Mouse (Mus musculus) embryonic fibroblast, embryonic 13.5 days (primary cell): ENCODE data around the gene Rufy3. TPM values are rescaled to one million over a fixed set of nuclear protein-coding genes. Genes with fewer than 3 reads are reported as not detected.
A peak's percentile ranks its signal among the peaks of the same experiment; 100 is the strongest.

ENCODE experiments used
- H3K27ac ChIP-seq: 2 replicates; pipeline ENCODE4 v1.5.1; 2012; ENCODE audit warnings: low read length, control low read depth, inconsistent platforms; ENCODE audit not compliant: insufficient read depth
- H3K4me1 ChIP-seq: 2 replicates; pipeline ENCODE4 v1.6.1; 2011; ENCODE audit warnings: low read length; ENCODE audit not compliant: control insufficient read depth, insufficient read depth
- H3K4me3 ChIP-seq: 2 replicates; pipeline ENCODE4 v1.5.1; 2011; ENCODE audit warnings: mild to moderate bottlenecking, control low read depth, low read length; ENCODE audit not compliant: insufficient read depth
- CTCF ChIP-seq: IDR thresholded peaks from 2 replicates; pipeline ENCODE4 v1.5.1; 2011; ENCODE audit warnings: mild to moderate bottlenecking, control low read depth, low read length, moderate library complexity, borderline replicate concordance; ENCODE audit not compliant: insufficient read depth
- POLR2A ChIP-seq: IDR thresholded peaks from 2 replicates; pipeline ENCODE4 v1.6.1; 2011; ENCODE audit warnings: low read depth, mild to moderate bottlenecking, control low read depth, low read length, moderate library complexity
- polyA plus RNA-seq: library from polyadenylated mRNA; stranded (reverse); fragments of >200 nt; gene quantifications from 2 replicates; pipeline ENCODE4 v1.2.4, GENCODE M21; 2011; ENCODE audit warnings: low read depth; ENCODE audit not compliant: missing spikeins, insufficient read length

Gene Rufy3
- polyA plus RNA-seq, 1 experiment: 11.3 TPM

- no peaks in the 10 kb centered on the region for H3K4me1 ChIP-seq
- no peak for TF ChIP-seq CTCF
- no peak for TF ChIP-seq POLR2A
Observed at GRCm38 (mm10) chr5:88649250-88650173, 84.7 kb downstream of the Rufy3 start.

GRCm38 (mm10) chr5:88652589-88652988 lies 87.7 kb downstream of the Rufy3 start:
- no peak overlapping the region for H3K4me3 ChIP-seq
- no peaks in the 10 kb centered on the region for H3K4me1 ChIP-seq
- no peak overlapping the region for H3K27ac ChIP-seq
- TF ChIP-seq CTCF: no peak
- no peak for TF ChIP-seq POLR2A

More at GRCm38 (mm10) chr5:88649250-88650173, 84.7 kb downstream of the Rufy3 start:
- Histone ChIP-seq H3K27ac (no peak overlapping the region), H3K4me3 (no peak overlapping the region)

- Histone ChIP-seq H3K4me3 (no peak overlapping the region), H3K4me1 (no peaks in the 10 kb centered on the region), H3K27ac (no peak overlapping the region)
- TF ChIP-seq POLR2A: no peak
- TF ChIP-seq CTCF: no peak
Observed at GRCm38 (mm10) chr5:88657868-88658267, 93.0 kb downstream of the Rufy3 start.

DNA sequence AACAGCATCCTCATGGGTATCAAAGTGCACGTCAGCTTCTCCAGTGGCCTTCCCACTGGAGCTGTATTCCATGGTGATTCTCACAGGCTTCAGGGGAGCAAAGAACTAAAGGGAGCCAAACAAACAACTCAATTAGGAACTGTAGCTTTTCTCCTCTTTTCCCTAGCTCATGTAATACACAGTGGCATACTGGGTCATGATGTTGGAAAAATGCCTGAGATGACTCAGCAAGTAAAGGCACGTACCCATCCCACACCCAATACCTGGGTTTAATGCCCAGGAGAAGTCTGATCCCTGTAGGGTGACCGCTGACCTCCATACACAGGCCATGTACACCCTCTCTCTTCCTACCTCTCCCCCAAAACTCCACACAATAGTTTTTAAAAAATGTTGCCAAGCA lies 98.3 kb downstream of the Rufy3 start:
- Histone ChIP-seq H3K4me1 (peaks cover 9% of the 10 kb centered on the region), H3K27ac (no peak overlapping the region), H3K4me3 (no peak overlapping the region)
- TF ChIP-seq POLR2A (no peak), CTCF (no peak)

GRCm38 (mm10) chr5:88663875-88664274 lies 99.0 kb downstream of the Rufy3 start:
- peaks cover 10% of the 10 kb centered on the region for H3K4me1 ChIP-seq
- no peak for TF ChIP-seq CTCF
- no peak for TF ChIP-seq POLR2A
- H3K27ac ChIP-seq: no peak overlapping the region
- no peak overlapping the region for H3K4me3 ChIP-seq

GRCm38 (mm10) chr5:88674703-88675442 lies 110.0 kb downstream of the Rufy3 start:
- no peak overlapping the region; the same call in 1 of the 2 replicates for H3K27ac ChIP-seq
- TF ChIP-seq CTCF (no peak), POLR2A (no peak)
- H3K4me3 ChIP-seq: peak overlapping the region; percentile 67
- no peaks in the 10 kb centered on the region for H3K4me1 ChIP-seq

DNA sequence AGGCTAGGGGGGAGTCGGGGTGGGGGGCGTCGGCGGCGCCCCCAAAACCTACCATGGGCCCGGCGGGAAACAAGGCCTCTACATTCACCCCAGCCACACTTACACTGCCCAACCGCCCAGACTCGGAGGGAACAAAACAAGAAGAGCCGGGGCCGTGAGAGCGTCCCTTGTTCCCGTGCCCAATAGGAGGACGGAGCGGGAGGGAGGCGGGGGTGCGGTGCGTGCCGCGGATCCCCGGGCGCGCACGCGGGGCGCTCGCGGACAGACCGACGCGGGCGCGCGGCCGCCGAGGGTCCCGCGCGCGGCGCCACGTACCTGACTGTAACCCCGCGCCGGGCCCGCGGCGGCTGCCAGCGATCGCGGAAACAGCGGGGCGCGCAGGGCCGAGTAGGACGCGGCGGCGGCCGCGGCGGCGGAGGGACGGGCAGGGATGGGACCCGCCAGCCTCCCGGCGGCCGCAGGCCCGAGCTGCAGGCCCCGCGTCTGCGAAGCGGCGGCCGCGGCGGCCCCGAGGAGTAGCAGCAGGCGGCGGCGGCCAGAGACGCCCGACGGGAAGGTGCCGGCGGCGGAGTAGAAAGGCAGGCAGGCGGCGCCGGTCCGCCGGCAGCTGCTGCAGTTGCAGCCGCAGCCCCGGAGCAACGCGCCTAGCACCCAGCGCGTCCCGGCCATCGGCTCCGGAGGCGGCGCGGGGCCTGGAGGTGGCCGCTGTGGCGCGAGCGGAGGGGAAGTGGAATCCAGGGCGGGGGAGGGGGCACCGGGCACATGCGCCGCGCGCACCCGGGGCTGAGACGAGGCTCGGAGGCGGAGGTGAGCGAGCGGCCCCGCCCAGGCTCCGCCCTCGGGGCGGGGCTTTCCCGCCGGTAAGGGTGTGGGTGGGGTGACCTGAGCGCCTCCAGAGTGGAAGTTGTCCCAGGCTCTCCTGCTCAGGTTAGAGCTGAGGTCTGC lies 110.9 kb downstream of the Rufy3 start, which contains the start of gene Grsf1:
Gene Grsf1, minus strand, starts transcription at position 729 of the 945 bp plus-strand sequence.
- H3K4me1 ChIP-seq: no peaks in the 10 kb centered on the region
- H3K4me3 ChIP-seq: peak within 1 kb of the TSS; percentile 67
- H3K27ac ChIP-seq: peak within 1 kb of the TSS; percentile 49
- peak; percentile 74 for TF ChIP-seq POLR2A
- TF ChIP-seq CTCF: no peak

DNA sequence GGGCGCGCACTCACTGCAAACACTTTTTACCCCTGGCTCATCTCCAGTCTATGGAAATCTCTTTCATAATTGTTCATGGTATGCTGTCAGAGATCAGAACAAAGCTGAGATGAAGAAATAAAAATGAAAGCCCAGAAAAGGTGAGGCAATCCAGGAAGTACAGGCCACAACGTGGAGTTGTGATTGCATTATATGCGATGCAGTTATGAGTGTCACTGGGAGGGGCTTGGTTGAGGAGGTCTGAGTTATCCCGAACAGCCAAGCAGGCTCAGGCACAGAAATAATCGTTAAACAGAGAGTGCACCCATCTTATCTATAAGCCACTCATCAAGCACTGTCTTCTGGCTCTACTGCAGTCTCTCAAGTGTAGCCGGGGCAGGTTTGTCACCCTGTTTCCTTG lies 114.1 kb downstream of the Rufy3 start:
- Histone ChIP-seq H3K4me3 (no peak overlapping the region), H3K27ac (no peak overlapping the region), H3K4me1 (no peaks in the 10 kb centered on the region)
- TF ChIP-seq CTCF (no peak), POLR2A (no peak)

GRCm38 (mm10) chr5:88679341-88679740 lies 114.5 kb downstream of the Rufy3 start:
- no peaks in the 10 kb centered on the region for H3K4me1 ChIP-seq
- TF ChIP-seq POLR2A (no peak), CTCF (no peak)

GRCm38 (mm10) chr5:88680567-88680966 lies 115.7 kb downstream of the Rufy3 start:
- H3K4me3 ChIP-seq: no peak overlapping the region
- no peaks in the 10 kb centered on the region for H3K4me1 ChIP-seq
- no peak overlapping the region for H3K27ac ChIP-seq
- TF ChIP-seq CTCF (no peak), POLR2A (no peak)

More at GRCm38 (mm10) chr5:88679341-88679740, 114.5 kb downstream of the Rufy3 start:
- Histone ChIP-seq H3K4me3 (no peak overlapping the region), H3K27ac (no peak overlapping the region)
